Mouse (Mus musculus): ENCODE measurements around the gene Htra2.

Gene Htra2

GRCm38 (mm10) chr6:83069488-83070246 lies 14.6 kb upstream of the Htra2 start:
- no peak for DNase-seq

- no peak for DNase-seq
Measured at GRCm38 (mm10) chr6:83068706-83069487, 13.8 kb upstream of the Htra2 start.

- no peak for DNase-seq
Measured at GRCm38 (mm10) chr6:83068221-83068620, 13.1 kb upstream of the Htra2 start.

GRCm38 (mm10) chr6:83066441-83066840 lies 11.4 kb upstream of the Htra2 start:
- DNase-seq = no peak

- no peak for DNase-seq
Measured at GRCm38 (mm10) chr6:83065995-83066394, 10.9 kb upstream of the Htra2 start.

- DNase-seq = no peak
Measured at GRCm38 (mm10) chr6:83058725-83059124, 3.7 kb upstream of the Htra2 start.

GRCm38 (mm10) chr6:83057790-83058189 lies 2.7 kb upstream of the Htra2 start, which contains the start of gene Dqx1:
Gene Dqx1 (plus strand): TSS chr6:83057844.
- peak; percentile 86 for DNase-seq

GRCm38 (mm10) chr6:83054074-83054851 lies 810 bp downstream of the Htra2 start, which contains the start of gene Aup1:
Gene Aup1 (plus strand): TSS chr6:83054521.
- peak; percentile 98 for DNase-seq

- DNase-seq = no peak
Measured at GRCm38 (mm10) chr6:83053136-83053960, 1.7 kb downstream of the Htra2 start.

- DNase-seq = no peak
Measured at GRCm38 (mm10) chr6:83049367-83049766, 5.7 kb downstream of the Htra2 start.

GRCm38 (mm10) chr6:83044742-83045141 lies 10.3 kb downstream of the Htra2 start:
- no peak for DNase-seq

GRCm38 (mm10) chr6:83043993-83044392 lies 11.1 kb downstream of the Htra2 start:
- DNase-seq = no peak

- DNase-seq = no peak
Measured at GRCm38 (mm10) chr6:83043561-83043960, 11.5 kb downstream of the Htra2 start.

- no peak for DNase-seq
Measured at GRCm38 (mm10) chr6:83040601-83041000, 14.5 kb downstream of the Htra2 start.

GRCm38 (mm10) chr6:83038496-83039012 lies 16.5 kb downstream of the Htra2 start:
- peak; percentile 92 for DNase-seq

GRCm38 (mm10) chr6:83037188-83037587 lies 17.9 kb downstream of the Htra2 start:
- DNase-seq = no peak

- DNase-seq = no peak
Measured at GRCm38 (mm10) chr6:83034463-83035055, 20.5 kb downstream of the Htra2 start.

GRCm38 (mm10) chr6:83033249-83034185 lies 21.6 kb downstream of the Htra2 start, which contains the start of the genes Dok1 and Loxl3:
Gene Dok1 (minus strand): TSS chr6:83033471.
Gene Loxl3 (plus strand): TSS chr6:83034173.
- peak; percentile 43 for DNase-seq

- no peak for DNase-seq
Measured at GRCm38 (mm10) chr6:83032769-83033191, 22.3 kb downstream of the Htra2 start.

- DNase-seq = no peak
Measured at GRCm38 (mm10) chr6:83031921-83032590, 23.0 kb downstream of the Htra2 start.

All from kidney, adult 11 months (tissue).